Mouse (Mus musculus): ENCODE data around the gene Gprin1. TPM values are rescaled to one million over a fixed set of nuclear protein-coding genes. Genes with fewer than 3 reads are reported as not detected.

Gene Gprin1
- total RNA-seq, 2 experiments from 2014 or later = not detected

DNA sequence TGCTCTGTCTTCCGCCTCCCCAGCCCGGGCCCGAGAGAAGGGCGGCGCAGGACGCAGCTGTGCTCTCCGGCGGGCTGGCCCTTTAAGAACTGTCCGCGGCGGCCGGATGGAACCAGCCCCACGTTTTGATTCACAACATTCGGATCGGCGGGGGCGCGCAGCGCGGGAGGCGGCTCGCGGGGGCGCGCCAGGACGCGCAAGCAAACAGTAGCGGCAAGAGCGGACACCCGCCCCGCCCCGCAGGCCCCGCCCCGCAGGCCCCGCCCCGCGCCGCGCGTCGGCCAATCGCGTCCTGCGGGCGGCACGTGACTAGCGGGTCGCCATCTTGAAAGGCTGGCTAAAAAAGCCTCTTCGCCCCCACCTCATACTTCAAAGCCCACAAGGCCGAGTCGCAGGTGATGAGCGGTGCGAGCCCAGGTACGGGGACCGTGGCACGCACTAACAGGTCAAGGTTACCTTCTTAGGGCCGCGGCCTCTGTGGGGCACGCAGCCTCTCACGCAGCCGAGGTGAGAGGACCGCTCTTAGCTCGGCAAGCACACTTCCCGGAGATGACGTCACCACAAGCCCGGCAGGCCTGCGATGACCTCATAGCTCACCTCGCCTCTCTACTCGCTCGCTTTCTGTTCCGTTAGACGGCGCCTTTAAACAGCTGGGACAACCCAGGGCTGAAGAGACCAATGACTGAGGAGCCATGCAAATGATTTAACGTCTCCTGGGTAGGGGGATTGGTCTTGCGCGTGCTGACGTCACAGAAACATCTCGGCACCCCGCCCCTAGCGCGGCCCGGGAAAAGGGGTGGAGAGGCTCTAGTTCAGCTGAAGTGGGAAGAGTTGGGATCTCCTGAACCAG, 61.9 kb downstream of the Gprin1 start:
- ATAC-seq (replicated peaks; ENCODE audit: low FRiP score, poor library complexity, severe bottlenecking) = peak; percentile 75

DNA sequence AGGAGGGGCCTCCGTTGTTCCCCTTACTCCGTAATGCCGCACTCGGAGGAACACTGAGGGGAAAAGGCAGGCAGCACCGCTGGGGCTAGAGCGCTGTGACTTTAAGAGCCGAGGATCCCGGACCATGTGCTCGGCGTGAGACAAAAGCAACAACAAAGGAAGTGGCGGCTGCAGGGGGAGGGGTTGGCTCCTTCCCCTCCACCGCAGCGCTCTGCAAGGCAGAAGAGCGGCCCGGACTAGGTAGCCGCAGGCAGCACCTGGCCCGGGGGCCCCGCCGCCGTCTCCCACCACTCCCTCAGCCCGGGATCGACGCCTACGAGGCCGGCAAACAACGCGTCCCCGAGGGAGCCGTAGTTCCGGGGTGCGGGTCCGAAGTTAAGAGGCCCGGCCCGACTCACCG, 62.6 kb downstream of the Gprin1 start:
- ATAC-seq (replicated peaks; ENCODE audit: low FRiP score, poor library complexity, severe bottlenecking) = peak; percentile 4; the same call in 1 of the 2 replicates

Other genes starting within 250 kb of the Gprin1 start
- gene Simc1, start 246.1 kb downstream of the Gprin1 start, total RNA-seq (2015; ENCODE audit: low replicate concordance) = 0.21 and 1.2 TPM in 2 replicates
- gene Simc1, start 246.1 kb downstream of the Gprin1 start, total RNA-seq (2017; ENCODE audit: low replicate concordance) = 1.1 TPM in 1 of 2 replicates, not detected in the other
- gene 4833439L19Rik, start 184.4 kb downstream of the Gprin1 start, total RNA-seq (2015; ENCODE audit: low replicate concordance) = 27.0 and 28.1 TPM in 2 replicates
- 24.6 and 37.1 TPM in 2 replicates for gene 4833439L19Rik, start 184.4 kb downstream of the Gprin1 start, total RNA-seq (2017; ENCODE audit: low replicate concordance)
- gene Arl10, start 174.9 kb downstream of the Gprin1 start, total RNA-seq (2015; ENCODE audit: low replicate concordance) = 1.3 and 2.9 TPM in 2 replicates
- 0.51 TPM in 1 of 2 replicates, not detected in the other for gene Arl10, start 174.9 kb downstream of the Gprin1 start, total RNA-seq (2017; ENCODE audit: low replicate concordance)
- 13.6 and 13.8 TPM in 2 replicates for gene Nop16, start 159.8 kb downstream of the Gprin1 start, total RNA-seq (2015; ENCODE audit: low replicate concordance)
- gene Nop16, start 159.8 kb downstream of the Gprin1 start, total RNA-seq (2017; ENCODE audit: low replicate concordance) = 6.3 and 12.1 TPM in 2 replicates
- 32.1 and 54.3 TPM in 2 replicates for gene Higd2a, start 159.7 kb downstream of the Gprin1 start, total RNA-seq (2015; ENCODE audit: low replicate concordance)
- gene Higd2a, start 159.7 kb downstream of the Gprin1 start, total RNA-seq (2017; ENCODE audit: low replicate concordance) = 8.4 and 17.1 TPM in 2 replicates
- 0.96 TPM in 1 of 2 replicates, not detected in the other for gene Cltb, start 138.5 kb downstream of the Gprin1 start, total RNA-seq (2015; ENCODE audit: low replicate concordance)
- gene Cltb, start 138.5 kb downstream of the Gprin1 start, total RNA-seq (2017; ENCODE audit: low replicate concordance) = 3.7 and 10.0 TPM in 2 replicates
- 14.6 and 35.7 TPM in 2 replicates for gene Faf2, start 128.1 kb downstream of the Gprin1 start, total RNA-seq (2015; ENCODE audit: low replicate concordance)
- gene Faf2, start 128.1 kb downstream of the Gprin1 start, total RNA-seq (2017; ENCODE audit: low replicate concordance) = 15.3 and 18.4 TPM in 2 replicates
- gene Rnf44, start 56.0 kb downstream of the Gprin1 start, total RNA-seq (2015; ENCODE audit: low replicate concordance) = 31.3 and 33.0 TPM in 2 replicates
- 9.9 and 30.5 TPM in 2 replicates for gene Rnf44, start 56.0 kb downstream of the Gprin1 start, total RNA-seq (2017; ENCODE audit: low replicate concordance)
- not detected in 2 replicates for gene Cdhr2, start 48.4 kb downstream of the Gprin1 start, total RNA-seq (2015; ENCODE audit: low replicate concordance)
- gene Cdhr2, start 48.4 kb downstream of the Gprin1 start, total RNA-seq (2017; ENCODE audit: low replicate concordance) = not detected in 2 replicates
- not detected in 2 replicates for gene Sncb, start 16.7 kb upstream of the Gprin1 start, total RNA-seq (2015; ENCODE audit: low replicate concordance)
- not detected in 2 replicates for gene Sncb, start 16.7 kb upstream of the Gprin1 start, total RNA-seq (2017; ENCODE audit: low replicate concordance)
- not detected in 2 replicates for gene Eif4e1b, start 34.1 kb upstream of the Gprin1 start, total RNA-seq (2015; ENCODE audit: low replicate concordance)
- not detected in 2 replicates for gene Eif4e1b, start 34.1 kb upstream of the Gprin1 start, total RNA-seq (2017; ENCODE audit: low replicate concordance)
- gene Tspan17, start 39.5 kb upstream of the Gprin1 start, total RNA-seq (2015; ENCODE audit: low replicate concordance) = 2.5 TPM in 1 of 2 replicates, not detected in the other
- gene Tspan17, start 39.5 kb upstream of the Gprin1 start, total RNA-seq (2017; ENCODE audit: low replicate concordance) = 1.0 TPM in 1 of 2 replicates, not detected in the other
- gene Unc5a, start 199.5 kb upstream of the Gprin1 start, total RNA-seq (2015; ENCODE audit: low replicate concordance) = 1.9 and 10.8 TPM in 2 replicates
- gene Unc5a, start 199.5 kb upstream of the Gprin1 start, total RNA-seq (2017; ENCODE audit: low replicate concordance) = 0.77 and 3.8 TPM in 2 replicates

Data from erythroblast, adult 5-6 weeks (primary cell).